Mouse (Mus musculus) heart, embryonic 16.5 days (tissue): ENCODE data around the gene Tchh. TPM values are rescaled to one million over a fixed set of nuclear protein-coding genes. Genes with fewer than 3 reads are reported as not detected.
"Not testable (repeated sequence)": the region's sequence is repeated elsewhere in the genome, so short reads cannot be mapped to it uniquely, and the experiment has no call there.

Source experiments
- ATAC-seq: fragments of 200-750 bp; cut with Nextera tagmentation; replicated peaks from 2 replicates; pipeline ENCODE4 v1.8.0; 2017; ENCODE audit warnings: moderate number of reproducible peaks; ENCODE audit not compliant: insufficient read depth, low FRiP score; ENCODE audit errors: extremely low read depth
- H3K27ac ChIP-seq: fragments of 300-500 bp; sonication (generic); 2 replicates; pipeline ENCODE4 v1.5.1; 2014; ENCODE audit warnings: mild to moderate bottlenecking, low read length, control low read depth, moderate library complexity
- H3K27me3 ChIP-seq: fragments of 300-500 bp; sonication (generic); 2 replicates; pipeline ENCODE4 v1.6.1; 2014; ENCODE audit warnings: low read length, mixed read lengths; ENCODE audit not compliant: control insufficient read depth, insufficient read depth
- H3K36me3 ChIP-seq: fragments of 300-500 bp; sonication (generic); 2 replicates; pipeline ENCODE4 v1.6.1; 2014; ENCODE audit not compliant: control insufficient read depth, insufficient read depth
- H3K4me1 ChIP-seq: fragments of 300-500 bp; sonication (generic); 2 replicates; pipeline ENCODE4 v1.6.1; 2014; ENCODE audit warnings: low read length, mixed read lengths; ENCODE audit not compliant: control insufficient read depth, insufficient read depth
- H3K4me2 ChIP-seq: fragments of 300-500 bp; sonication (generic); 2 replicates; pipeline ENCODE4 v1.6.1; 2014; ENCODE audit warnings: low read depth, mild to moderate bottlenecking, control low read depth, low read length
- H3K4me3 ChIP-seq: fragments of 300-500 bp; sonication (generic); 2 replicates; pipeline ENCODE4 v1.5.1; 2014; ENCODE audit warnings: mild to moderate bottlenecking, control low read depth, low read length
- H3K9ac ChIP-seq: fragments of 300-500 bp; sonication (generic); 2 replicates; pipeline ENCODE4 v1.6.1; 2014; ENCODE audit warnings: low read length, control low read depth
- H3K9me3 ChIP-seq: fragments of 300-500 bp; sonication (generic); replicated peaks from 2 replicates; pipeline ENCODE4 v1.6.1; 2016; ENCODE audit warnings: low read length; ENCODE audit not compliant: control insufficient read depth
- WGBS: fragments of 180-500 bp; shearing (Covaris S2); extraction: QIAGEN DNeasy Blood & Tissue Kit; methylation state at CpG from one replicate; pipeline ENCODE4 v1.1.7; 2014; 5-methylcytosine and 5-hydroxymethylcytosine counted together
- polyA plus RNA-seq: library from polyadenylated mRNA; unstranded; fragments of >200 nt; fragmentation: Nextera tagmentation; extraction: Ambion mirVana; gene quantifications from 2 replicates; pipeline ENCODE4 v1.2.1, GENCODE M21; 2015

Tchh gene
- polyA plus RNA-seq, 1 experiment from 2014 or later: 0.70 TPM

- H3K27ac ChIP-seq: no peak overlapping the region
- WGBS: under 1% methylated on average over 54 of the region's 54 CpGs
- H3K4me3 ChIP-seq: peak overlapping the region; percentile 73
- H3K9me3 ChIP-seq: no peaks in the 10 kb centered on the region
- peaks cover 8% of the 10 kb centered on the region for H3K4me1 ChIP-seq
- peak overlapping the region; percentile 54 for H3K9ac ChIP-seq
- H3K27me3 ChIP-seq: peaks cover 22% of the 10 kb centered on the region
- H3K4me2 ChIP-seq: peak overlapping the region; percentile 91
- H3K36me3 ChIP-seq: no peaks in the 10 kb centered on the region
- ATAC-seq: no peak
Measured at GRCm38 (mm10) chr3:93446128-93446755, 4.1 kb downstream of the Tchh start.

GRCm38 (mm10) chr3:93446756-93447137 is 4.6 kb downstream of the Tchh start:
- WGBS: 1% methylated on average over 32 of the region's 32 CpGs
- H3K4me1 ChIP-seq, H3K9me3 ChIP-seq, H3K36me3 ChIP-seq, ATAC-seq, H3K27ac ChIP-seq: not testable (repeated sequence)
- Histone ChIP-seq H3K4me3 (peak overlapping the region; percentile 73), H3K4me2 (peak overlapping the region; percentile 91), H3K9ac (peak overlapping the region; percentile 54), H3K27me3 (peaks cover 22% of the 10 kb centered on the region)

GRCm38 (mm10) chr3:93447138-93447841 is 5.2 kb downstream of the Tchh start:
- peaks cover 8% of the 10 kb centered on the region for H3K4me1 ChIP-seq
- no peaks in the 10 kb centered on the region for H3K9me3 ChIP-seq
- WGBS: under 1% methylated on average over 59 of the region's 59 CpGs
- peak overlapping the region; percentile 91 for H3K4me2 ChIP-seq
- no peaks in the 10 kb centered on the region for H3K36me3 ChIP-seq
- peaks cover 20% of the 10 kb centered on the region for H3K27me3 ChIP-seq
- H3K27ac ChIP-seq: no peak overlapping the region
- peak overlapping the region; percentile 73 for H3K4me3 ChIP-seq
- H3K9ac ChIP-seq: peak overlapping the region; percentile 54
- no peak; the same call in 1 of the 2 replicates for ATAC-seq

DNA sequence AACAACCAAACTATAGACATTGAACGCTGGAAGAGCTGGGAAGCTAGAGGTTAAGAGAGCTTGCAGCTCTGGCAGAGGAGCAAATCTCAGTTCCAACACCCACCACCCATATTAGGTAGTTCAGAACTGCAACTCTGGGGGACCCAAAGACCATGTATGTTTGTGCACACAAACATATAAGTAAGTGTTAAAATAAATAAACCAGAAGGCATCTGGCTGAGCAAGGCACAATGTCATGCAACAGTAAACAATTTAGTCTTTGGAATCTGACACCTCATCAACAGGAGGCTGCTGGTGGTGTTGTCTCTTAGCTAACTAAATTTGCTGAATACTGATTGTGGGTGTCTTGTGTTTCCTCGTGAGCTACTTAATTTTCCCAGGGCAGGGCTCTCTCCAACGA is 24.4 kb downstream of the Tchh start:
- H3K4me2 ChIP-seq: no peak overlapping the region
- H3K4me3 ChIP-seq: no peak overlapping the region
- WGBS: 60% methylated on average over 3 of the region's 3 CpGs
- no peaks in the 10 kb centered on the region for H3K9me3 ChIP-seq
- no peak for ATAC-seq
- no peak overlapping the region for H3K9ac ChIP-seq
- H3K27ac ChIP-seq: no peak overlapping the region
- H3K27me3 ChIP-seq: no peaks in the 10 kb centered on the region
- H3K4me1 ChIP-seq: no peaks in the 10 kb centered on the region
- no peaks in the 10 kb centered on the region for H3K36me3 ChIP-seq

DNA sequence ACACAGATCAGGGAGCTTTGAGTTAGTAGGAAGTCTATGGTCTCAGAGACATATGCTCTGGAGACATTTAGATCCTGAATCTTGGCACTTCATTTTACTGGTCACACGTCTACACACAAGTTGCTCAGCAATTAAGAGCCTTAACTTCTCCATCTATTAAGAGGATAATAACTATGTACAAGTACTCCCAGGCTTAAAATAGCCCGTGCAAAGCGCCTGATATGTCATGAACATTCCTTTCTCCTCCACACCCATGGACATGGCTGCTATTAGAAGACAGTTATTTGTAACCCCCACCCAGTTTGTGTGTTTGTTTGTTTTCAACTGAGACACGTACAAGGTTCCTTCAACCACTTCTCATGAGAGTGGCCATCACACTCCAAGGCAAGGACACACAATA is 25.0 kb downstream of the Tchh start:
- no peak overlapping the region for H3K4me2 ChIP-seq
- H3K9me3 ChIP-seq: no peaks in the 10 kb centered on the region
- H3K4me3 ChIP-seq: no peak overlapping the region
- no peaks in the 10 kb centered on the region for H3K4me1 ChIP-seq
- no peak for ATAC-seq
- no peaks in the 10 kb centered on the region for H3K36me3 ChIP-seq
- 42% methylated on average over 4 of the region's 4 CpGs for WGBS
- no peak overlapping the region for H3K9ac ChIP-seq
- H3K27me3 ChIP-seq: no peaks in the 10 kb centered on the region
- no peak overlapping the region for H3K27ac ChIP-seq

GRCm38 (mm10) chr3:93468561-93468960 is 26.4 kb downstream of the Tchh start, which contains the start of gene Tchhl1:
Tchhl1 (plus strand) TSS chr3:93468754.
- WGBS: 65% methylated on average over 5 of the region's 5 CpGs
- H3K36me3 ChIP-seq: no peaks in the 10 kb centered on the region

DNA sequence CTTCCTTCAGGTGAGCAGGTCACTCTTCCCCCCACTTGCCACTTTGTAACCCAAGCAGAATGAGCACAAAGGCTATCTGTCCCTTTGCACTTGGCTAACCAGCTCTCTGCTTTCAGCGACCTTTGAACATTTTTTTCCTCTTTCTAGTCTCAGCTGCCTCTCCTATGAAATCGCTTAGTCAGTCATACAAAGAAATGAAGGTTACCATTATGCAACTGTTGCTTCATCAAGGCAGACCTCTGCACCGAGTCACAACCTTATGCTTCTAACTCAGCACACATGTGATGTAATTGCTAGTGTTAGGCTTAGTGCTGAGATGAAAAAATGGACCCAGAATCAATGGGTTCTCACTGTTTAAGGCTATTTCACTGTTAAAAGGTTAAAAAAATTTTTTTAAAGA is 27.5 kb downstream of the Tchh start:
- H3K4me3 ChIP-seq: no peak overlapping the region
- no peaks in the 10 kb centered on the region for H3K27me3 ChIP-seq
- no peak for ATAC-seq
- H3K4me1 ChIP-seq: no peaks in the 10 kb centered on the region
- 79% methylated on average over 3 of the region's 3 CpGs for WGBS
- H3K4me2 ChIP-seq: no peak overlapping the region
- no peaks in the 10 kb centered on the region for H3K9me3 ChIP-seq
- no peaks in the 10 kb centered on the region for H3K36me3 ChIP-seq
- H3K27ac ChIP-seq: no peak overlapping the region
- no peak overlapping the region for H3K9ac ChIP-seq

More at GRCm38 (mm10) chr3:93468561-93468960, 26.4 kb downstream of the Tchh start, which contains the start of gene Tchhl1:
- no peaks in the 10 kb centered on the region for H3K9me3 ChIP-seq
- no peak within 1 kb of the TSS for H3K4me3 ChIP-seq
- no peaks in the 10 kb centered on the region for H3K27me3 ChIP-seq
- H3K27ac ChIP-seq: no peak within 1 kb of the TSS
- no peak within 1 kb of the TSS for H3K4me2 ChIP-seq
- ATAC-seq: no peak
- H3K4me1 ChIP-seq: no peaks in the 10 kb centered on the region
- no peak within 1 kb of the TSS for H3K9ac ChIP-seq

GRCm38 (mm10) chr3:93480053-93480452 is 37.9 kb downstream of the Tchh start:
- no peak overlapping the region for H3K9ac ChIP-seq
- H3K36me3 ChIP-seq: no peaks in the 10 kb centered on the region
- no peak overlapping the region for H3K27ac ChIP-seq
- H3K4me3 ChIP-seq: no peak overlapping the region
- no peak overlapping the region for H3K4me2 ChIP-seq
- no peak for ATAC-seq
- no peaks in the 10 kb centered on the region for H3K4me1 ChIP-seq
- no peaks in the 10 kb centered on the region for H3K9me3 ChIP-seq
- WGBS: 43% methylated on average over 1 of the region's 1 CpGs
- H3K27me3 ChIP-seq: no peaks in the 10 kb centered on the region

GRCm38 (mm10) chr3:93481982-93482616 is 40.0 kb downstream of the Tchh start:
- no peak for ATAC-seq
- Histone ChIP-seq H3K4me3 (no peak overlapping the region), H3K27me3 (no peaks in the 10 kb centered on the region), H3K36me3 (no peaks in the 10 kb centered on the region), H3K27ac (no peak overlapping the region), H3K4me2 (no peak overlapping the region), H3K9ac (no peak overlapping the region), H3K9me3 (no peaks in the 10 kb centered on the region), H3K4me1 (no peaks in the 10 kb centered on the region)
- 70% methylated on average over 2 of the region's 2 CpGs for WGBS
